Mouse (Mus musculus): ENCODE results near the gene Adipor2.
"Not testable (repeated sequence)": the region's sequence is repeated elsewhere in the genome, so short reads cannot be mapped to it uniquely, and the experiment has no call there.

The Adipor2 gene

GRCm38 (mm10) chr6:119389089-119389488 lies 28.4 kb downstream of the Adipor2 start:
- no peak for DNase-seq (ENCODE audit: low spot score)

GRCm38 (mm10) chr6:119388650-119389012 lies 28.9 kb downstream of the Adipor2 start:
- peak; percentile 97 for DNase-seq (ENCODE audit: low spot score)

GRCm38 (mm10) chr6:119387801-119388649 lies 29.5 kb downstream of the Adipor2 start:
- DNase-seq (ENCODE audit: low spot score), result peak; percentile 14

GRCm38 (mm10) chr6:119386821-119387220 lies 30.7 kb downstream of the Adipor2 start:
- no peak for DNase-seq (ENCODE audit: low spot score)

GRCm38 (mm10) chr6:119386421-119386820 lies 31.1 kb downstream of the Adipor2 start:
- no peak for DNase-seq (ENCODE audit: low spot score)

GRCm38 (mm10) chr6:119385668-119386067 lies 31.8 kb downstream of the Adipor2 start:
- DNase-seq (ENCODE audit: low spot score), result no peak

- DNase-seq (ENCODE audit: low spot score), result no peak
Observed at GRCm38 (mm10) chr6:119378631-119379030, 38.9 kb downstream of the Adipor2 start.

- DNase-seq (ENCODE audit: low spot score), result peak; percentile 51
Observed at GRCm38 (mm10) chr6:119377613-119378012, 39.9 kb downstream of the Adipor2 start.

- no peak for DNase-seq (ENCODE audit: low spot score)
Observed at GRCm38 (mm10) chr6:119375035-119375434, 42.5 kb downstream of the Adipor2 start.

- DNase-seq (ENCODE audit: low spot score), result no peak
Observed at GRCm38 (mm10) chr6:119373000-119373705, 44.4 kb downstream of the Adipor2 start.

- DNase-seq (ENCODE audit: low spot score), result no peak
Observed at GRCm38 (mm10) chr6:119372237-119372636, 45.3 kb downstream of the Adipor2 start.

GRCm38 (mm10) chr6:119371624-119372023 lies 45.9 kb downstream of the Adipor2 start:
- DNase-seq (ENCODE audit: low spot score), result no peak

- DNase-seq (ENCODE audit: low spot score), result no peak
Observed at GRCm38 (mm10) chr6:119367382-119367781, 50.1 kb downstream of the Adipor2 start.

- DNase-seq (ENCODE audit: low spot score), result not testable (repeated sequence)
Observed at GRCm38 (mm10) chr6:119366800-119367199, 50.7 kb downstream of the Adipor2 start.

GRCm38 (mm10) chr6:119363593-119363992 lies 53.9 kb downstream of the Adipor2 start:
- no peak for DNase-seq (ENCODE audit: low spot score)

- DNase-seq (ENCODE audit: low spot score), result no peak
Observed at GRCm38 (mm10) chr6:119360925-119361702, 56.4 kb downstream of the Adipor2 start.

- DNase-seq (ENCODE audit: low spot score), result not testable (repeated sequence)
Observed at GRCm38 (mm10) chr6:119360250-119360649, 57.3 kb downstream of the Adipor2 start.

GRCm38 (mm10) chr6:119358020-119358571 lies 59.4 kb downstream of the Adipor2 start:
- DNase-seq (ENCODE audit: low spot score), result no peak

GRCm38 (mm10) chr6:119352501-119352900 lies 65.0 kb downstream of the Adipor2 start:
- DNase-seq (ENCODE audit: low spot score), result no peak

GRCm38 (mm10) chr6:119351656-119352055 lies 65.8 kb downstream of the Adipor2 start:
- DNase-seq (ENCODE audit: low spot score), result no peak

GRCm38 (mm10) chr6:119350703-119351198 lies 66.8 kb downstream of the Adipor2 start:
- no peak for DNase-seq (ENCODE audit: low spot score)

GRCm38 (mm10) chr6:119348234-119348633 lies 69.3 kb downstream of the Adipor2 start:
- DNase-seq (ENCODE audit: low spot score), result peak; percentile 59
